Mouse (Mus musculus) small intestine, adult 2 months (tissue): Measurements from ENCODE around the gene Smok3b. TPM values are rescaled to one million over a fixed set of nuclear protein-coding genes. Genes with fewer than 3 reads are reported as not detected.
"Not testable (repeated sequence)": the region's sequence is repeated elsewhere in the genome, so short reads cannot be mapped to it uniquely, and the experiment has no call there.

ENCODE experiments used
- H3K27ac ChIP-seq: fragments of 200-500 bp; 2 replicates; pipeline ENCODE4 v1.5.1; 2012; ENCODE audit warnings: low read depth, low read length, control low read depth, inconsistent platforms; ENCODE audit not compliant: insufficient read depth
- H3K27me3 ChIP-seq: fragments of 200-500 bp; 2 replicates; pipeline ENCODE4 v1.6.1; 2012; ENCODE audit warnings: mild to moderate bottlenecking, moderate library complexity, low read length, inconsistent platforms; ENCODE audit not compliant: control insufficient read depth, insufficient read depth
- H3K36me3 ChIP-seq: fragments of 200-500 bp; 2 replicates; pipeline ENCODE4 v1.6.1; 2012; ENCODE audit warnings: mild to moderate bottlenecking, low read length, control low read depth, inconsistent platforms; ENCODE audit not compliant: control insufficient read depth, insufficient read depth
- H3K4me1 ChIP-seq: fragments of 200-500 bp; 2 replicates; pipeline ENCODE4 v1.6.1; 2012; ENCODE audit warnings: low read length, inconsistent platforms, mixed read lengths; ENCODE audit not compliant: control insufficient read depth, insufficient read depth, insufficient read length
- H3K4me3 ChIP-seq: fragments of 200-500 bp; 2 replicates; pipeline ENCODE4 v1.5.1; 2012; ENCODE audit warnings: low read depth, mild to moderate bottlenecking, control low read depth, inconsistent platforms, low read length, moderate library complexity
- CTCF ChIP-seq: fragments of 200-500 bp; IDR thresholded peaks from 2 replicates; pipeline ENCODE4 v1.5.1; 2012; ENCODE audit warnings: low read depth, mild to moderate bottlenecking, control low read depth, inconsistent platforms, low read length, moderate library complexity, mixed read lengths; ENCODE audit not compliant: insufficient replicate concordance, insufficient read length; ENCODE audit errors: extremely low read depth
- POLR2A ChIP-seq: fragments of 200-500 bp; IDR thresholded peaks from 2 replicates; pipeline ENCODE4 v1.6.1; 2012; ENCODE audit warnings: low read depth, mild to moderate bottlenecking, control low read depth, inconsistent platforms, low read length, moderate library complexity
- WGBS: fragments of 180-500 bp; shearing (Covaris S2); methylation state at CpG from one replicate; pipeline ENCODE4 v1.1.7; 2018; 5-methylcytosine and 5-hydroxymethylcytosine counted together
- polyA plus RNA-seq: library from polyadenylated mRNA; depleted of rRNA; stranded (reverse); fragments of >200 nt; gene quantifications from 2 replicates; pipeline ENCODE4 v1.2.3, GENCODE M21; 2012; rRNA removed

Gene Smok3b
- not detected in 2 replicates for polyA plus RNA-seq

DNA sequence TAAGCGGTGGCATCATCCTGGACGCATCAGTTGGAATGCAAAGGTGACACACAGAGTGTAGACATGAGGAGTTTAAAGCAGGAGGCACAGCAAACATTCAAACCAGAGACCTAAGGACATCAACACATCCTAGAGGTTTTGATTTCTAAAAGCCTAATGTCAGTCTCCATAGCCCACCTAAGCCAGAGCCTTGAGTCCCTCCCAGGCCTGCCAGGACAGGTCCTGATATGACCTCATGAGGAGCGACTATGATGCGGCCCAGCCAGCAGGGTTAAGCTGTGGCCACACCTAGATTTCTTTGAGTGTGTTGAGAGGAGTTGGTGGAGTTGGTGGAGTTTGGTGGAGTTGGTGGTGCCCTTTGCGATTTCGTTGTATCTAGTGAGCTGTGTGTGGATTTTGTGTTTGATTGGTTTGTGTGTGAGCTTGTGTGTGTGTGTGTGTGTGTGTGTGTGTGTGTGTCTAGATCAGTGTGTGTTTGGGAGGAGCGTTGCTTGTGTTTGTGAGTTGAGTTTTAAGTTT, at the start of gene Smok3b, which contains the start of gene Smok3a:
Gene Smok3b, plus strand, starts transcription at position 469 of the 519 bp plus-strand sequence.
Gene Smok3a, plus strand, starts transcription at position 301 of the 519 bp plus-strand sequence.
- 73% methylated on average over 3 of the region's 7 CpGs for WGBS
- not testable (repeated sequence) for H3K4me3 ChIP-seq, H3K4me1 ChIP-seq, H3K27ac ChIP-seq, H3K27me3 ChIP-seq, H3K36me3 ChIP-seq

- Histone ChIP-seq H3K36me3 (no peaks in the 10 kb centered on the region), H3K27me3 (no peaks in the 10 kb centered on the region), H3K4me3 (no peak overlapping the region), H3K4me1 (no peaks in the 10 kb centered on the region), H3K27ac (no peak overlapping the region)
- WGBS: 71% methylated on average over 2 of the region's 2 CpGs
- TF ChIP-seq POLR2A (no peak), CTCF (no peak)
Observed at GRCm38 (mm10) chr5:137973161-137973560, 48.1 kb upstream of the Smok3b start.

DNA sequence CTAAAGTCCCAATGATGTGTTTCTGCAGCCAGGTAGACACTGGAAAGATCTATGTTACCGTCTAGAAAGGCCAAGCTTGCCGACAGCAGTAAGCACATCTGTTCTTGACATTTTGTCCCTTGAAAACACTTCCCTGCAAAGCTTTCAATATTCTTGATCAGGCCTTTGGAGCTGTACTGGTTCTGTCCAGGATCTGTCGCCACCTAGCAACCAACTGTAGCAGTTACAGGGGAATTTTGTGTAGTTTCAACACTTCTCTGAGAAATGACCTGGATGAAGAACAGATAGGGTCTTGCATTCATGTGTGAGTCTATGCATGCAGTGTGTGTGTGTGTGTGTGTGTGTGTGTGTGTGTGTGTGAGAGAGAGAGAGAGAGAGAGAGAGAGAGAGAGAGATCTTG, 47.5 kb upstream of the Smok3b start:
- WGBS: 42% methylated on average over 3 of the region's 3 CpGs

DNA sequence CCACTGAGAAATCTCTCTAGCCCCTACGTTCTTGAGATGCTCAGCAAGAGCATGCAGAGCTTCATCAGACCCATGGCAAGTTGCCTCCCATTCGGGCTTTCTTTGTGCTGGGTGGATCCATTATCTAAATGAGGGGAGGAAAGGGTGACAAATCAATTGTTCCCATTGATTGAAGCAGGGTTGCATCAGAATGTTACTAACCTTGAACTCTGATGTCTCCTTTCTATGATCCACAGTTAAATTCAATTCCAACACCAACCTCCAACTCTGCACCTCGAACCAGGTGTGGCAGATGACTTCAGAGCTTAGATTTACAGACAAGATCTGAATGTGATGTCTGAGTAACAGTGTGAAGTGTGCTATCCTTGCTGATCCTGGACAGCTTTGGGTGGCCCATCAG, 46.5 kb upstream of the Smok3b start:
- H3K4me3 ChIP-seq: no peak overlapping the region
- H3K27me3 ChIP-seq: no peaks in the 10 kb centered on the region
- no peaks in the 10 kb centered on the region for H3K4me1 ChIP-seq
- WGBS: 26% methylated on average over 3 of the region's 3 CpGs
- no peak overlapping the region for H3K27ac ChIP-seq
- no peak for TF ChIP-seq POLR2A
- no peak for TF ChIP-seq CTCF
- no peaks in the 10 kb centered on the region for H3K36me3 ChIP-seq

More for the DNA sequence above, 47.5 kb upstream of the Smok3b start:
- no peaks in the 10 kb centered on the region for H3K27me3 ChIP-seq
- no peak overlapping the region for H3K4me3 ChIP-seq
- no peak overlapping the region for H3K27ac ChIP-seq
- H3K4me1 ChIP-seq: no peaks in the 10 kb centered on the region
- H3K36me3 ChIP-seq: no peaks in the 10 kb centered on the region
- TF ChIP-seq CTCF: no peak
- no peak for TF ChIP-seq POLR2A

- Histone ChIP-seq H3K27me3 (no peaks in the 10 kb centered on the region), H3K4me3 (no peak overlapping the region), H3K27ac (no peak overlapping the region), H3K36me3 (no peaks in the 10 kb centered on the region), H3K4me1 (no peaks in the 10 kb centered on the region)
- 31% methylated on average over 1 of the region's 1 CpGs for WGBS
- TF ChIP-seq CTCF (no peak), POLR2A (no peak)
Observed at GRCm38 (mm10) chr5:137975434-137975833, 45.8 kb upstream of the Smok3b start.

DNA sequence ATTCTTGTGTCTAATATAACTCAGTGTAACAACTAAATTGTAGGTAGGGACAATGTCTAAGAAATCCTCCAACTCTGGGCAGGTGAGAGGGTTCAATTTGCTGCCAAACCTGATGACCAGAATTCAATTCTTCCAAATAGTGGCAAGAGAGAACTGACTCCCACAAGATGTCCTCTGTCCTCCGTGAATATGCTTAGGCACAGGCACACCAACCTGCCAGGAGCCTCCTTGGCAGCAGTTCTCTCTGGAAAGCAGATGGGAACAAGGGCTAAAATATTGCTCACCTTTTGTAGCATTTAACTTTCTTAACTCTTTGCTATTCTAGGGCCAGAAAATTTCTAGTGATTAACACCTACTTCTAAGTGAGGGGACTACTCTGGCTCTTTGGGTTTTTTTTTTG, 43.9 kb upstream of the Smok3b start:
- H3K4me3 ChIP-seq: no peak overlapping the region
- WGBS: 42% methylated on average over 1 of the region's 1 CpGs
- H3K4me1 ChIP-seq: no peaks in the 10 kb centered on the region
- H3K36me3 ChIP-seq: no peaks in the 10 kb centered on the region
- no peaks in the 10 kb centered on the region for H3K27me3 ChIP-seq
- H3K27ac ChIP-seq: no peak overlapping the region
- TF ChIP-seq POLR2A (no peak), CTCF (no peak)

GRCm38 (mm10) chr5:137979081-137979480, 42.1 kb upstream of the Smok3b start:
- WGBS: 65% methylated on average over 2 of the region's 2 CpGs
- Histone ChIP-seq H3K36me3 (no peaks in the 10 kb centered on the region), H3K27me3 (no peaks in the 10 kb centered on the region), H3K4me1 (no peaks in the 10 kb centered on the region), H3K4me3 (no peak overlapping the region), H3K27ac (no peak overlapping the region)
- TF ChIP-seq CTCF (no peak), POLR2A (no peak)

DNA sequence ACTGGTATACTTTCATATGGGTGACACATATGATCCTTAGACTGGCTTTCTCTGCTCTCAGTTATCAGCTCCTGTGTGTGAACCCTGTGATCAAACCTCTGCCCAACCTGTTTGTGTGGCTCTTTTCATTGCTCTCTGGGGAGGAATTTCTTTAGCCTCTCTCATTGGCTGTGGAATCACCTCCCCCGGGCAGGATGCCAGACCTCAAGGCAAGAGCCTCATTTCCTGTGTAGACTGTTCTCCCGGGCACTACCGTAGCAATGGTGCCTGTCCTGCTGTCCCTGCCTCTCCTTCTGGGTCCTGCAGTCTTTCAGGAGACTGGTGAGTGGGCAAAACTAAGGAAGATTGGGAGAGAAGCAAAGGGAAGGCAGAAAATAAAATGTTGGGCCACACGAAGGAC, 39.9 kb upstream of the Smok3b start, which contains the start of gene Azgp1:
Gene Azgp1, plus strand, starts transcription at position 221 of the 400 bp plus-strand sequence.
- WGBS: 32% methylated on average over 4 of the region's 4 CpGs
- Histone ChIP-seq H3K27me3 (no peaks in the 10 kb centered on the region), H3K4me3 (no peak within 1 kb of the TSS), H3K4me1 (no peaks in the 10 kb centered on the region), H3K27ac (no peak within 1 kb of the TSS), H3K36me3 (no peaks in the 10 kb centered on the region)
- TF ChIP-seq CTCF: no peak
- TF ChIP-seq POLR2A: no peak
